Mouse (Mus musculus) heart, postnatal 36 days (tissue): Measurements from ENCODE around the gene Ilvbl. TPM values are rescaled to one million over a fixed set of nuclear protein-coding genes. Genes with fewer than 3 reads are reported as not detected.
"Not testable (repeated sequence)": the region's sequence is repeated elsewhere in the genome, so short reads cannot be mapped to it uniquely, and the experiment has no call there.

ENCODE experiments used
- DNase-seq, 2 experiments: peaks; one replicate each; pipeline ENCODE4 v3.0.0; 2021 to 2022
- intact Hi-C: fragments of 180-260 bp; cut with DNase I; formaldehyde crosslinking; loops from one replicate; pipeline ENCODE4 v1.15.1; 2025
- microRNA-seq, 2 experiments: library from miRNA; unstranded; fragments of <30 nt; microRNA quantifications; one replicate each; pipeline ENCODE4 v1.2.0; 2021; ENCODE audit warnings: borderline number of aligned reads in 2 of 2
- total RNA-seq, 2 experiments: library from RNA; stranded (reverse); gene quantifications; 2 replicates each; pipeline ENCODE4 v1.2.3; 2021

Ilvbl gene
- total RNA-seq, 2 experiments from 2014 or later, result 42.3 to 42.7 TPM

- intact Hi-C loops, result loop anchor here (10.0 kb wide), 1 partner anchor 506 kb away; the partner anchor contains the start of gene 2610008E11Rik
- DNase-seq, result no peak
Measured at GRCm38 (mm10) chr10:78589291-78589690, 15.1 kb downstream of the Ilvbl start.

DNA sequence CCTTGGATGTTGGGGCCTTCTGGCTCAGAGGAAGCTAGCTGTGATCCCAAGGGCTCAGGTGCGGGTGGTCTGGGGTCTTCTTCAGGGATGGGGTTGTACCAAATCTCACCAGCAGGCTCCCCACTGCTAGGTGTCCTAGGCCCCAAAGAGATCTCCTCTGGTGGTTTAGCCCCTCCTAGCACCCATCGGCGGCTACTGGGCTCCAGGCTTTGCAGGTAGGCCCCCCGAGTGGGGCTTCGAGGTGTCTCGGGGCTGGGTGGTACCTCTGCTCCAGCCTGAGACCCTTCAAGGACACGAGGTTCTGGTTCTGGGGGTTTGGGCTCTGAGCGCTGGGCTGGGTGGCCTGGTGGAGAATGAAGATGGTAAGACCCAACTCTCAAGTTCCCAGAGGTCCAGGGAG, 15.8 kb downstream of the Ilvbl start:
- DNase-seq, result no peak
- intact Hi-C loops, result loop anchor here (5.0 to 10.0 kb wide), 2 partner anchors 123 to 505 kb away; partner anchors contain the start of gene 2610008E11Rik

DNA sequence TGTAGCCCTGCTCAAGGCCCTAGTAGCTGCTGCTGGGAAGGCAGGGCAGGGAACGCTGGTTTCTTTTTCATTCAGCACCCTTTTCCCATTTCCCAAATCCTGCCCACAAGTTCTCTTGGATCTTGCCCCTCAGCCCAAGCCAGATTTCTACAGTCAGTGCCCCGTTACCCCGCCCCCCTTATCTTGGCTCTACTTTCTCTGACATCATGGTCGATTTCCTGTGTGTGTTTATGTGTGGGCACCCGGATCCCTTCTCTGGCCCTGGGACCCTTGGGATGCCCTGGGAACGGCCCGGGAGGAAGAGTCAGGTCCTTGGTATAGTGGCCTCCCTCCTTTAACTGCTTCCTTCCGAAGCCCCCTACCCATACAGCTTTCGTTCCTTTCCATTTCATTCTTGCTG, 16.6 kb downstream of the Ilvbl start:
- intact Hi-C loops, result loop anchor here (1.0 to 5.0 kb wide), 2 partner anchors 15 to 123 kb away; no protein-coding TSS in a partner anchor
- peak; percentile 23 to 37 for DNase-seq

- intact Hi-C loops, result loop anchor here (1.0 to 5.0 kb wide), 2 partner anchors 16 to 124 kb away; no protein-coding TSS in a partner anchor
- peak; percentile 69 to 79 for DNase-seq
Measured at GRCm38 (mm10) chr10:78591406-78592328, 17.5 kb downstream of the Ilvbl start, which contains the start of gene Syde1. Gene Syde1, minus strand, starts transcription at chr10:78591964.

DNA sequence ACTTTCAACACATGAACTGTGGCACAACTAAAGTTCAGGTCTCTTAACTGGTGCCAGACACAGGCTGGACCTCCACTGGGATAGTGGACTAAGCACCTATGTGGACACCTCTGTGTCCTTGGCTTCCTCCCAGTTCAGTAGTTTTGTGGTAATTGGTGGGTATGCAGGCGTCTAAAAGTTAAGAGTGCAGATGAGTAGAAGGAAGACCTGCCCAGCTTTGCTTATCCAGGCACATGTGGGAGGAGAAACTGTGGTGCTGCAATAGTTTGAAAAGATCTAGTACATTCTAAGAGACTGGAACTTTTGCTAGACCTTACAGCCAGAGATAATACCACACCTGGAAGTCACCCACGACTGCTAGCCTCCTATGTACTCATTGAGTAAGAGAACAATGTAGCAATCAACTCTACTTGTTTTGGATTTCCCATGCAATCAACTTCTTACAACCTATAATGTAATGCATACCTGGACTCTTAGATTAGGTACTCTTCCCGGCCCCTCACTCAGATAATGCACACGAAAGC, 18.8 kb downstream of the Ilvbl start:
- intact Hi-C loops, result loop anchor here (5.0 kb wide), 1 partner anchor 126 kb away; no protein-coding TSS in a partner anchor
- DNase-seq, result no peak

DNA sequence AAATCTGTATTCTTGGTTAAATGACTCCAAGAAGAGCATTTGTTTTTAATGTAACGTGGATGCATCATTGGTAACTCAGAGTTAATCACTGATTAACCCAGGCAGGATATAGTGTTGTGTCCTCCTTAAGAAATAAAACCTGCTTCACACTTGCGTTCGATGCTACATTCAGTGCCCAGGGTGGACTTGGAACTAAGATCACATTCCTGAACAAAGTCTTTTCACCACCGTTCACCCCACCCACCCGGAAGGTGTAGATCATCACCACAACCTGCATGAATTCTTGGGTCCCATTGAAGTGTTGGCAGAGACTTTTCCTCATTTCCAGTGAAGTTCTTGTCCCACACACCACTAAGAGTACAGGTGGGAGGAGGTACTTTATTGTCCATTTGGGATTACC, 19.6 kb downstream of the Ilvbl start:
- intact Hi-C loops, result loop anchor here (5.0 kb wide), 1 partner anchor 126 kb away; no protein-coding TSS in a partner anchor
- DNase-seq, result no peak

DNA sequence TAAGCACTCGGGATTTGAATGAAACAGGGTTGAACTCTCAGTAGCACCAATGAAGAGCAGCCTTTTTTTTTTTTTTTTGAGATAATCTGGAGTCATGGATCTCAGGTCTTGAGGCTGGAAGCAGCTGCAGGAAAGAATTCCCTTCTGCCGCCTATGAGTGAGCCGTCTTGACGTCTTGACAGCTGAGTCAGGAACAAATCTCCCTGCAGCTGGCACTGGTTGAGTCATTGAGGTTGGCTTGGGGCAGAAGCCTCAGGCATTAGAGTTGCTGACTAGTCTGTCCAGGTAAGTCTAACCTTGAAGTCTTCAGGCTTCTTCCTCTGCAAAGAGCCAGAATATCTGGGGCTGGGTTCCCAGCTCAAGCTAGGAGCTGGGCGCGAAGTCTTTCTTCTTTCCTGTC, 20.0 kb downstream of the Ilvbl start:
- intact Hi-C loops, result loop anchor here (5.0 kb wide), 1 partner anchor 127 kb away; no protein-coding TSS in a partner anchor
- DNase-seq, result no peak

- DNase-seq, result no peak
- intact Hi-C loops, result loop anchor here (5.0 kb wide), 1 partner anchor 127 kb away; no protein-coding TSS in a partner anchor
Measured at GRCm38 (mm10) chr10:78594566-78594965, 20.4 kb downstream of the Ilvbl start.

DNA sequence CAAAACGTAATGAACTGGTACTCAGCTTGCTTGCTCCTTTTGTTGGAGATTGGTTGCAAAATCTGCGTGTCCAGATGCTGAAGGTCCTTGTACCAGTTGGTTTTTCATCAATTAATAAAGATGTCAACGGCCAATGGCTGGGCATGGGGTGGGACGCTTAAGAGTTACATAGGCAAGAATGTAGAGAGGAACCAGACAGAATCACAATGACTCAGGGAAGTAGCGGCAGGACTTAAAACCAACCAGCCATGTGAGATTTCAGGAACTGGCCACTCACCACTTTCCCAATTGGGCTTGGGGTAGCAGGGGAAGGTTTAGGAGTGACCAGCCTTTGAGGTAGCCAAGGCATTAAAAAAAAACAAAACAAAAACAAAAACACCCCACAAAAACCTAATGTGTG, 25.7 kb downstream of the Ilvbl start:
- intact Hi-C loops, result loop anchor here (5.0 kb wide), 1 partner anchor 33 kb away; no protein-coding TSS in a partner anchor
- DNase-seq, result no peak

- DNase-seq, result peak in 1 of 2 experiments; percentile 54
- intact Hi-C loops, result loop anchor here (1.0 to 5.0 kb wide), 2 partner anchors 64 to 83 kb away; no protein-coding TSS in a partner anchor
Measured at GRCm38 (mm10) chr10:78605080-78605479, 30.9 kb downstream of the Ilvbl start.

DNA sequence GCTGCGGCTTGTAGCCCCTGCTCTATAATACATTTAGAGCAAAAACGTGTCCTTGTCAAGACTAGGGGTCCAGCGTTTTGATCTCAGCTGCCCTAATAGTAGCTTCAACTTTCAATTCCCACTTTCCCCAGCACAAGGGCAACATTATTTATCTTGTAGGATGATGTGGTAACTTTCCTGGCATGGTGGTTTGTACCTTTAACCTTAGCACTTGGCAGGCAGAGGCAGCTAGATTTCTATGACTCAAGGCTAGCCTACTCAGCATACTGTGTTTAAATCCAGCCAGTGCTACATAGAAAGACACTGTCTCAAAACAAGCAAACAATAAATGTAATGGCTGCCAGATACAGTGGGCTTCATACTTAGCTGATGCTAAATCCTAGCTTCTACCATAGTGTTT, 33.5 kb downstream of the Ilvbl start:
- intact Hi-C loops, result loop anchor here (5.0 kb wide), 1 partner anchor 85 kb away; no protein-coding TSS in a partner anchor
- no peak for DNase-seq

GRCm38 (mm10) chr10:78617974-78618373, 43.8 kb downstream of the Ilvbl start, which contains the start of gene Olfr1357:
Gene Olfr1357, minus strand, starts transcription at chr10:78618074.
- intact Hi-C loops, result no loop called here

GRCm38 (mm10) chr10:78623143-78623542, 49.0 kb downstream of the Ilvbl start:
- DNase-seq, intact Hi-C loops: not testable (repeated sequence)

More at GRCm38 (mm10) chr10:78617974-78618373, 43.8 kb downstream of the Ilvbl start, which contains the start of gene Olfr1357:
- DNase-seq, result no peak

DNA sequence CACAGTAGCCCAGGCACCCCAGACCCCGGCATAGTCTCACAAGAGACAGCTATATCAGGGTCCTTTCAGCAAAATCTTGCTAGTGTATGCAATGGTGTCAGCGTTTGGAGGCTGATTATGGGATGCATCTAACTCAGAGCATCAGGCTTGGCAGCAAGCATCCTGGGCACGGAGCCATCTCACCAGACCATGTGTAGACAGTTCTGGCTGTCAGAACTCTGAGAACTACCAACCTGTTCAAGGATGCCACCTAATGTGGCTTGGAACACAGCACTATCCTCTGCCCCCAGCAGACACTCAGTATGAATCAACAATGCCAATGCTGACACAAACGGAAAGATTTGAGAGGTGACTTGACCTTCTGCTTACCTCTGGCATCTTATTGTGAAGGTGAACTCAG, 56.0 kb downstream of the Ilvbl start:
- intact Hi-C loops, result no loop called here
- no peak for DNase-seq

GRCm38 (mm10) chr10:78632311-78632710, 58.2 kb downstream of the Ilvbl start:
- intact Hi-C loops, result no loop called here
- DNase-seq, result no peak

Small RNAs within 50 kb of the gene (microRNA-seq; reads per million reads assigned to microRNA genes)
- 0 reads per million in 2 experiments for gene Gm27541

Other genes starting within 250 kb of the Ilvbl start
- gene Agpat3, start 221.9 kb upstream of the Ilvbl start, total RNA-seq, result 100 to 1,000 TPM; 232 to 266 TPM
- gene Rrp1, start 161.3 kb upstream of the Ilvbl start, total RNA-seq, result 10 to 100 TPM; 93.6 to 97.2 TPM
- gene Cstb, start 148.7 kb upstream of the Ilvbl start, total RNA-seq, result 10 to 100 TPM; 30.4 to 30.6 TPM
- gene Pdxk, start 109.4 kb upstream of the Ilvbl start, total RNA-seq, result 10 to 100 TPM; 10.6 to 11.7 TPM
- gene Olfr1358, start 56.9 kb upstream of the Ilvbl start, total RNA-seq, result not detected
- 10 to 100 TPM; 12.0 to 15.2 TPM for gene Syde1, start 17.6 kb downstream of the Ilvbl start, total RNA-seq
- gene Olfr1357, start 43.7 kb downstream of the Ilvbl start, total RNA-seq, result not detected
- not detected for gene Casp14, start 143.9 kb downstream of the Ilvbl start, total RNA-seq
- gene Ccdc105, start 178.7 kb downstream of the Ilvbl start, total RNA-seq, result not detected
- under 1 TPM in 1 of 2 experiments, not detected in 1; 0.30 TPM for gene Slc1a6, start 206.2 kb downstream of the Ilvbl start, total RNA-seq